Mouse (Mus musculus) MEL (cell line): ENCODE results near the gene Kcnh1. TPM values are rescaled to one million over a fixed set of nuclear protein-coding genes. Genes with fewer than 3 reads are reported as not detected.

ENCODE experiments used
- DNase-seq: peaks from one replicate; pipeline ENCODE4 v3.0.0; 2011; ENCODE audit warnings: low read depth, low spot score
- H3K27ac ChIP-seq: 2 replicates; pipeline ENCODE4 v1.5.1; 2012; ENCODE audit warnings: low read depth, mild to moderate bottlenecking, control low read depth, low read length, moderate library complexity; ENCODE audit not compliant: control insufficient read depth
- H3K27me3 ChIP-seq, 2 experiments: fragments of 150-350 bp in 1 of 2; sonication (generic) in 1 of 2; 2 replicates each; pipeline ENCODE4 v1.6.1; 2012; ENCODE audit warnings: low read length in 2 of 2, mild to moderate bottlenecking in 2 of 2, improper control_type of control experiment in 1 of 2, moderate library complexity in 1 of 2; ENCODE audit not compliant: insufficient read depth in 2 of 2, control insufficient read depth in 1 of 2
- H3K36me3 ChIP-seq, 2 experiments: 2 replicates each; pipeline ENCODE4 v1.6.1; 2012 to 2014; ENCODE audit warnings: low read length in 2 of 2, improper control_type of control experiment in 1 of 2, inconsistent platforms in 1 of 2, mild to moderate bottlenecking in 1 of 2; ENCODE audit not compliant: insufficient read depth in 2 of 2, control insufficient read depth in 1 of 2
- H3K4me1 ChIP-seq, 2 experiments: fragments of 150-350 bp in 1 of 2; sonication (generic) in 1 of 2; 2 replicates each; pipeline ENCODE4 v1.6.1; 2012; ENCODE audit warnings: low read length in 2 of 2, improper control_type of control experiment in 1 of 2, mild to moderate bottlenecking in 1 of 2; ENCODE audit not compliant: insufficient read depth in 2 of 2, control insufficient read depth in 1 of 2
- H3K4me3 ChIP-seq, 2 experiments: fragments of 150-350 bp in 1 of 2; sonication (generic) in 1 of 2; 2 replicates each; pipeline ENCODE4 v1.5.1; 2012; ENCODE audit warnings: low read depth in 2 of 2, low read length in 2 of 2, mild to moderate bottlenecking in 2 of 2, moderate library complexity in 2 of 2, control low read depth in 1 of 2, improper control_type of control experiment in 1 of 2; ENCODE audit not compliant: control insufficient read depth in 1 of 2, insufficient read depth in 1 of 2
- H3K79me2 ChIP-seq: 2 replicates; pipeline ENCODE4 v1.6.1; 2012; ENCODE audit warnings: mild to moderate bottlenecking, low read length, moderate library complexity; ENCODE audit not compliant: control insufficient read depth, poor library complexity, insufficient read depth
- H3K9ac ChIP-seq: 2 replicates; pipeline ENCODE4 v1.6.1; 2012; ENCODE audit warnings: low read depth, mild to moderate bottlenecking, control low read depth, low read length, moderate library complexity; ENCODE audit not compliant: control insufficient read depth, poor library complexity, severe bottlenecking
- H3K9me3 ChIP-seq: fragments of 150-350 bp; sonication (generic); replicated peaks from 2 replicates; pipeline ENCODE4 v1.6.1; 2012; ENCODE audit warnings: mild to moderate bottlenecking, low read length, improper control_type of control experiment, moderate library complexity; ENCODE audit not compliant: insufficient read depth
- CHD1 ChIP-seq: IDR thresholded peaks from 2 replicates; pipeline ENCODE4 v1.6.1; 2012; ENCODE audit warnings: low read depth, mild to moderate bottlenecking, inconsistent platforms, low read length, improper control_type of control experiment
- CTCF ChIP-seq, 3 experiments: IDR thresholded peaks in 2 of 3; conservative IDR thresholded peaks in 1 of 3; 2 replicates each; pipeline ENCODE4 v1.5.1; 2011 to 2012; ENCODE audit warnings: low read length in 3 of 3, low read depth in 2 of 3, mild to moderate bottlenecking in 2 of 3, improper control_type of control experiment in 1 of 3, inconsistent platforms in 1 of 3, mixed read lengths in 1 of 3, moderate library complexity in 1 of 3; ENCODE audit not compliant: control insufficient read depth in 1 of 3, insufficient read depth in 1 of 3, poor library complexity in 1 of 3, severe bottlenecking in 1 of 3
- E2F4 ChIP-seq: IDR thresholded peaks from 2 replicates; pipeline ENCODE4 v1.6.1; 2011; ENCODE audit warnings: low read depth, low read length, improper control_type of control experiment, borderline replicate concordance
- ELF1 ChIP-seq: IDR thresholded peaks from 2 replicates; pipeline ENCODE4 v1.6.1; 2014; ENCODE audit warnings: low read depth, mild to moderate bottlenecking, inconsistent platforms, low read length, improper control_type of control experiment, moderate library complexity
- EP300 ChIP-seq, 2 experiments: IDR thresholded peaks; 2 replicates each; pipeline ENCODE4 v1.6.1; 2011; ENCODE audit warnings: improper control_type of control experiment in 2 of 2, low read length in 2 of 2, low read depth in 1 of 2, mild to moderate bottlenecking in 1 of 2
- ETS1 ChIP-seq: IDR thresholded peaks from 2 replicates; pipeline ENCODE4 v1.6.1; 2012; ENCODE audit warnings: low read depth, mild to moderate bottlenecking, inconsistent platforms, low read length, improper control_type of control experiment, moderate library complexity
- GATA1 ChIP-seq: IDR thresholded peaks from 2 replicates; pipeline ENCODE4 v1.6.1; 2011; ENCODE audit warnings: low read depth, low read length, improper control_type of control experiment
- MAZ ChIP-seq: IDR thresholded peaks from 2 replicates; pipeline ENCODE4 v1.6.1; 2012; ENCODE audit warnings: low read depth, mild to moderate bottlenecking, inconsistent platforms, low read length, improper control_type of control experiment
- MXI1 ChIP-seq: IDR thresholded peaks from 2 replicates; pipeline ENCODE4 v1.6.1; 2011; ENCODE audit warnings: mild to moderate bottlenecking, low read depth, low read length, improper control_type of control experiment
- MYC ChIP-seq: IDR thresholded peaks from 2 replicates; pipeline ENCODE4 v1.6.1; 2011; ENCODE audit warnings: low read depth, mild to moderate bottlenecking, low read length, improper control_type of control experiment, moderate library complexity
- NRF1 ChIP-seq: IDR thresholded peaks from 2 replicates; pipeline ENCODE4 v1.6.1; 2014; ENCODE audit warnings: low read depth, mild to moderate bottlenecking, inconsistent platforms, low read length, improper control_type of control experiment, moderate library complexity; ENCODE audit not compliant: poor library complexity, insufficient read depth, severe bottlenecking
- POLR2AphosphoS5 ChIP-seq: IDR thresholded peaks from 2 replicates; pipeline ENCODE4 v1.6.1; 2012; ENCODE audit warnings: low read depth, borderline replicate concordance, mild to moderate bottlenecking, inconsistent platforms, low read length, moderate library complexity, mixed read lengths
- SIN3A ChIP-seq: IDR thresholded peaks from 2 replicates; pipeline ENCODE4 v1.6.1; 2012; ENCODE audit warnings: low read length, improper control_type of control experiment, inconsistent platforms
- TBP ChIP-seq: IDR thresholded peaks from 2 replicates; pipeline ENCODE4 v1.8.0; 2011; ENCODE audit warnings: low read depth, low read length, improper control_type of control experiment
- TCF12 ChIP-seq: IDR thresholded peaks from 2 replicates; pipeline ENCODE4 v1.6.1; 2014; ENCODE audit warnings: low read depth, mild to moderate bottlenecking, inconsistent platforms, low read length, improper control_type of control experiment, moderate library complexity
- USF2 ChIP-seq, 2 experiments: IDR thresholded peaks; 2 replicates each; pipeline ENCODE4 v1.6.1; 2011 to 2012; ENCODE audit warnings: improper control_type of control experiment in 2 of 2, low read length in 2 of 2, borderline replicate concordance in 1 of 2, inconsistent platforms in 1 of 2, low read depth in 1 of 2, mild to moderate bottlenecking in 1 of 2; ENCODE audit not compliant: insufficient read depth in 1 of 2
- ZC3H11A ChIP-seq: IDR thresholded peaks from 2 replicates; pipeline ENCODE4 v1.6.1; 2012; ENCODE audit warnings: low read depth, mild to moderate bottlenecking, inconsistent platforms, low read length, improper control_type of control experiment
- ZMIZ1 ChIP-seq: IDR thresholded peaks from 2 replicates; pipeline ENCODE4 v1.6.1; 2012; ENCODE audit warnings: low read depth, mild to moderate bottlenecking, inconsistent platforms, low read length, improper control_type of control experiment, moderate library complexity
- polyA plus RNA-seq, 2 experiments: library from polyadenylated mRNA; stranded (reverse) in 1 of 2; unstranded in 1 of 2; fragments of >175 nt in 1 of 2; fragments of >200 nt in 1 of 2; gene quantifications; 2 replicates each; pipeline versions ENCODE4 v1.2.1 to v1.2.4; 2012; ENCODE audit warnings: low replicate concordance in 2 of 2, low read depth in 1 of 2; ENCODE audit not compliant: insufficient read length in 2 of 2, insufficient read depth in 1 of 2, missing spikeins in 1 of 2
- total RNA-seq: library from RNA; depleted of rRNA; stranded (reverse); fragments of 300-350 nt; gene quantifications from 2 replicates; pipeline ENCODE4 v1.2.3, GENCODE M21; 2012

Kcnh1 gene
- total and polyA plus RNA-seq, 3 experiments = not detected

GRCm38 (mm10) chr1:192207956-192208355 lies 17.4 kb downstream of the Kcnh1 start:
- TF ChIP-seq CTCF (IDR thresholded peaks at IDR 0.05 in 2 of 3, conservative IDR thresholded peaks at IDR 0.05 in 1 of 3; ENCODE audit: control insufficient read depth in 1 of 3, insufficient read depth in 1 of 3, low read depth in 2 of 3, low read length in 3 of 3, poor library complexity in 1 of 3, severe bottlenecking in 1 of 3) (no peak), CHD1 (no peak), ELF1 (no peak)
- no peaks in the 10 kb centered on the region for H3K9me3 ChIP-seq
- no peaks in the 10 kb centered on the region for H3K79me2 ChIP-seq
- H3K36me3 ChIP-seq = no peaks in the 10 kb centered on the region
- no peak overlapping the region for H3K4me3 ChIP-seq
- H3K27ac ChIP-seq = no peak overlapping the region
- no peaks in the 10 kb centered on the region for H3K4me1 ChIP-seq
- H3K9ac ChIP-seq = no peak overlapping the region
- no peaks in the 10 kb centered on the region for H3K27me3 ChIP-seq
- no peak for DNase-seq

- no peaks in the 10 kb centered on the region for H3K36me3 ChIP-seq
- no peak overlapping the region for H3K27ac ChIP-seq
- no peak overlapping the region for H3K4me3 ChIP-seq
- H3K9me3 ChIP-seq = no peaks in the 10 kb centered on the region
- TF ChIP-seq TCF12 (peak; percentile 64), E2F4 (no peak), CTCF (IDR thresholded peaks at IDR 0.05 in 2 of 3, conservative IDR thresholded peaks at IDR 0.05 in 1 of 3; ENCODE audit: control insufficient read depth in 1 of 3, insufficient read depth in 1 of 3, low read depth in 2 of 3, low read length in 3 of 3, poor library complexity in 1 of 3, severe bottlenecking in 1 of 3) (no peak; a peak in 1 of 6 replicates), POLR2AphosphoS5 (no peak), EP300 (IDR thresholded peaks at IDR 0.05; ENCODE audit: low read depth in 1 of 2, low read length in 2 of 2) (peak; percentile 52 to 54), ZC3H11A (no peak), SIN3A (no peak), ZMIZ1 (no peak), GATA1 (peak; percentile 56; the same call in 1 of the 2 replicates), MAZ (no peak), ETS1 (peak; percentile 34; the same call in 1 of the 2 replicates), NRF1 (no peak)
- peak; percentile 39 for DNase-seq
- no peaks in the 10 kb centered on the region for H3K79me2 ChIP-seq
- H3K9ac ChIP-seq = no peak overlapping the region
- H3K4me1 ChIP-seq = no peaks in the 10 kb centered on the region
- no peaks in the 10 kb centered on the region for H3K27me3 ChIP-seq
Measured at GRCm38 (mm10) chr1:192212448-192212847, 21.9 kb downstream of the Kcnh1 start.

GRCm38 (mm10) chr1:192214666-192215065 lies 24.1 kb downstream of the Kcnh1 start:
- Histone ChIP-seq H3K4me3 (no peak overlapping the region), H3K27ac (no peak overlapping the region), H3K36me3 (no peaks in the 10 kb centered on the region), H3K79me2 (no peaks in the 10 kb centered on the region), H3K27me3 (no peaks in the 10 kb centered on the region), H3K9ac (no peak overlapping the region), H3K4me1 (no peaks in the 10 kb centered on the region), H3K9me3 (no peaks in the 10 kb centered on the region)
- no peak for DNase-seq
- TF ChIP-seq TBP = no peak
- TF ChIP-seq USF2 (IDR thresholded peaks at IDR 0.05; ENCODE audit: borderline replicate concordance in 1 of 2, insufficient read depth in 1 of 2, low read depth in 1 of 2, low read length in 2 of 2) = no peak
- no peak for TF ChIP-seq MYC
- TF ChIP-seq MXI1 = no peak
